Mouse (Mus musculus) left cerebral cortex, postnatal 14 days (tissue): ENCODE measurements around the gene Gm20388. TPM values are rescaled to one million over a fixed set of nuclear protein-coding genes. Genes with fewer than 3 reads are reported as not detected.
A peak's percentile ranks its signal among the peaks of the same experiment; 100 is the strongest.

Source experiments
- DNase-seq, 2 experiments: peaks; one replicate each; pipeline ENCODE4 v3.0.0; 2021 to 2022; ENCODE audit warnings: low spot score in 2 of 2, mixed read lengths in 1 of 2
- intact Hi-C: fragments of 180-260 bp; cut with DNase I; formaldehyde crosslinking; loops from one replicate; pipeline ENCODE4 v1.15.1; 2025
- total RNA-seq, 2 experiments: library from RNA; stranded (reverse); gene quantifications; 2 replicates each; pipeline ENCODE4 v1.2.3; 2021

Gene Gm20388
- total RNA-seq, 2 experiments from 2014 or later: 2.8 to 7.3 TPM

DNA sequence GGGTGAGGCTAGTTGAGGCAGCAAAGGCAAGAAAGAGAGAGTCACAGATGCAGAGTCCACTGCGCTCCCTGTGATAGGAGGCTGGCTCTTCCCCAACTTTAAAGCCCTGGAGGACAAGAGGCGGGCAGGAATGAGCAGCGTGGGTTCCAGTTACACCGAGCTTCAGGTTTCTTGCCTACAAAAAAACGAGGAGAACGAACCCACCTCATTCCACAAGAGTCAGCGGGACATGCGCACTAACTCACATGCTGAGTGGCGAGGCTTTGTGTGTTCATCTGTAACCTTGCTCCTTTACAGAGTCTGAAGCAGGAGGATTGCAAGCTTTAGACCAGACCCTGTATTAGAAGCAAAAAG is 2748.1 kb downstream of the Gm20388 start:
- no peak for DNase-seq
- intact Hi-C loops: no loop called here

DNA sequence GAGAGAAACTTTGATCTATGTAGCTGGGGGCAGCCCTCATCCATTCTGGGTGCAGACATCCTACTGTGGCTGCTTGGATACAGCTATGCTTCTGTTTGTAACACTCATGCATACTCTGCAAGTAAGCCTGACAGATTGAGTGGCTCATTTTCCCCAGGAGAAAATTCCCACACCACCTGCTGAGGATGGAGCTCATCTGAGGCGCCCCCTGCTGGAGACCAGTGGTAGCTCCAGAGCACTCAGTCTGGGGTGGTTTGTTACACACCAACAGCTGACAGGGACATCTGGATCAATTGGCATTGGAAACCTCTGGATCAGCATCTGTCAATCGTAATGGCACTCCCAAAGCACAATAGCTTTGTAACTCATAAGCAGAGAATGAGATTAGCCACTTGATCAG is 2749.4 kb downstream of the Gm20388 start:
- DNase-seq: no peak
- intact Hi-C loops: no loop called here

DNA sequence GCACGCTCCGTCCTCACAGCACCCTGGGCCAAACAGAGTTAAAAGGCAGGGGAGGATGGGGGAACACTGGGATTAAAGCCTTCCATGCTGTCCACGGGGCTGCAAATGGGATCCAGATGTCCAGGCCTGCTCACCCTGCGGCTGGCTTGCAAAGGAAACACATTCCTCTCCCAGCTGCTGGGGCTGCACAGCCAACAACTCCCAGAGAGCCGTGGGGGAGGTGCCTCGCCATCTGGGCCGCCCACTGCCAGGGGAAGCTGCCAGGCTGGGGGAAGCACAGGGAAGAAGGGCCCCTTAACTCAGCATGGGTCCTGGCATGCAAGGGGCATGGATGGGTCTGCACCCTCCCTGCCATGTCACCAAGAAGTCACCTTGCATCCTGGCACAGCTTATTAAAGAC is 2750.5 kb downstream of the Gm20388 start:
- intact Hi-C loops: no loop called here
- peak; percentile 79 to 81 for DNase-seq

DNA sequence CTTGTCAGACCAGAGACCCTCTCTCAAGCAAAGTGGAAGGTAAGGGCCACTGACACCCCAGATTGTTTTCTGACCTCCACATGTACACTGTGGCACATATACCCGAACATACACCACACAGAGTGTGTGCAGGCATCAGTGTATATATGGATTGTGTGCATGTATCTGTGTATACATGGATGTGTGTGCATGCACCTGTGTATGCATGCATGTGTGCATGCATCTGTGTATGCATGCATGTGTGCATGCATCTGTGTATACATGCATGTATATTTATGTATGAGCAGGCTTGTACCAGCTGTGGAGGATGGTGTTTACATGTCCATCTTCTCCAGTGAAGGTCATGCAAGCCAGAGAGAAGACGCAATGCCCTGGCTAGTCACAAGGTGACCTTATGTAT is 2751.3 kb downstream of the Gm20388 start:
- intact Hi-C loops: no loop called here
- DNase-seq: no peak

DNA sequence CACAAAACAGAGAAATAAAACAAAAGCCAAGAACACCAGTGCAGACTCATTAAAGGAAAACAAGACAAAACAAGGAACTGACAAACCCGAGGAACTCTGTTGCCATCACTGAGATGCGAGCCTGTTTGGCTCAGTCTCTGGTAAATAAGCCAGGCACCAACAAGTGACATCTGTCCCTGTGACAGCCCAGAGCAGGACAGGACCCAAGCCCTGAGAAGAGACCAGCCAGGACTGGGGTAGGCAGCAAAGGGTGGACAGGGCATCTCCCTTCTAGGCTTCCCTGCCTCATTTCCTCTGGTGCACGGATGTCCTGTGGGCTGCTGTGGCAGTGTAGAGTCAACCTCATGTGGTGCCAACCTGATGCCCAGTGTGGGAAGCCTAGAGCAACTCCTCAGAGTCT is 2752.5 kb downstream of the Gm20388 start:
- intact Hi-C loops: no loop called here
- no peak for DNase-seq

DNA sequence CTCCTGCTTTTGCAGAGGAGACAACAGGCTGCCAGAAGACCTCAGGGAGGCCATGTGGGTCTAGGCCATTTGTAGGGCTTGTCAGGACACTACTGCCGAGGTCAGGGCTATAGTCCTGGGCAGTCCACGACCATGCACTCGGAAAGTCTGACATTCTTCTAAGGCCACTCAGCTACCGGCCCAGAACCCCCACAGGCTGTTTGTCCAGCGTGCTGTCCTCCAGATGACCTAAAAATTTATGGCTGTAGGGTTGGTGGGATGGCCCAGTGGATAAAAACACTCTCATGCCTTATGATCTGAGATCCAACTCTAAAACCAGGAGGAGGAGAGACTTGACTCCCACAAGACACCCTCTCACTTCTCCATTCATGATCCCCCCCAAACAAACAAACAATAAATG is 2753.0 kb downstream of the Gm20388 start:
- DNase-seq: no peak
- intact Hi-C loops: no loop called here

DNA sequence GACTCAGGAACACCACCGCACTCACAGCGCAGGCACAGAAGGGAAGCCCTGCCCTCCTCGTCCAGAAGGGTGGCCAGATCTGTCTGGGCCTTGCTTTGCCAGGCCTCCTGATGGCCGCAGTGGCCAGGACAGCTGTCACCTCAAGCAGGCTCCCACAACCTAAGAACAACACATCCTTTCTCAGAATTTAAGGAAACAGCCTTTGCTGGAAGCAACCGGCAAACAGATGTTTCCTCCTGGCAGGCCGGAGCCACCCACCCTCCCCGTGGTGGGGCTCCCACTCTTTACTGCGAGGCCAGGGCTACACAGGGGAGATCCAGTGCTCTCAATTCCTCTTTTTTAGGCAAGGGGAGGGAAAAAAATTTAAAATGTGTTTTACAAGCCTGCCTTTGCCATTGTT is 2754.6 kb downstream of the Gm20388 start:
- intact Hi-C loops: no loop called here
- peak; percentile 36 to 52 for DNase-seq

DNA sequence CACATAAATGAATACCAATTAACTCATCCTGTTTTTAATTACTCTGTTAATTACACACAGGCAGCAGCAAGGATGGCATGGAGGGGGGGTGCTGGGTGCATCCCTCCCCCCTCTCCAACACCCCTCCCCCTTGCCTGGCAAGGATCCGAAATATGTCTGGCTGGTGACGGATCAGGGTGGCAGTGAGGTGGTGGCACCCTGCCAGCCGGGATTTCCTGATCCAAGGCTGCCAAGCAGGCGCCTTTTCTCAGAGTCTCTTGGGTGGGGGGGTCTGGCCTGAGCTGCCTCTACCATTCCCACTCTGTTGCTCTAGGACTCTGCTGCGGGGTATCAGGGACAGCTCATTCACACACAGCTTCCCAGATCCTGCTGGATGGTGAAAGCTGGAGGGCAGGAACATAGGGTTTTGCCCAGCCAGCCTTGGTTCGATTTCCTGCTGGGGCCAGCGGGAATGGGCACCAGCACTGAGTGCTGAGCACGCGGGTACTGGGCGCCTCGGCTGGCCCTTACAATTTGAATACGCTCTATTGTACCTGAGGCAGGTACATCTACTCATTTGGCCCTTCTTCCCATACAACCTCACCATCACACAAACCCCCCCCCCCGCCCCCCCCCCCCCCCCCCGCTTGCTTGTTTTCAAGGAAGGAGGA is 2755.2 kb downstream of the Gm20388 start:
- intact Hi-C loops: no loop called here

DNA sequence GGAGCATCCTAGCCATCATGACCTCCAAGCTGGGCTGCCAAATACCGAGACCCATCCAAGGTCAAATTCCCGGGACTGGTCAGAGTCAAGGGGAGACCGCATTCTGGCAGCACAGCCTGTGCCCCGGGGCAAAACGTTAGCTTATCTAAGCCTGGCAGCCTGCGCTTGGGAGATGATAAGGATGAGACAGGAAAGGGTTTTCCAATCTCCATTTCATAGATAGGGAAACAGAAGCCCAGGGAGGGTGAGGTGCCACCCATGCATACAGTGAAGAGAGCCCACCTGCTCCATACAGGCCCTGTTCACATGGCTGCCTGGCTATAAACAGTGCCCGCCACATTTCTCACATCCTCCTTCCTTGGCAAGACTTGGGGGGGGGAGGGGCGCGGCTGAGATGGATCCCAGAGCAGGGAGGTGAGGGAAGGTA is 2755.7 kb downstream of the Gm20388 start:
- no peak for DNase-seq
- intact Hi-C loops: no loop called here

More for the DNA sequence above, 2755.2 kb downstream of the Gm20388 start:
- DNase-seq: peak in 1 of 2 experiments; percentile 49

DNA sequence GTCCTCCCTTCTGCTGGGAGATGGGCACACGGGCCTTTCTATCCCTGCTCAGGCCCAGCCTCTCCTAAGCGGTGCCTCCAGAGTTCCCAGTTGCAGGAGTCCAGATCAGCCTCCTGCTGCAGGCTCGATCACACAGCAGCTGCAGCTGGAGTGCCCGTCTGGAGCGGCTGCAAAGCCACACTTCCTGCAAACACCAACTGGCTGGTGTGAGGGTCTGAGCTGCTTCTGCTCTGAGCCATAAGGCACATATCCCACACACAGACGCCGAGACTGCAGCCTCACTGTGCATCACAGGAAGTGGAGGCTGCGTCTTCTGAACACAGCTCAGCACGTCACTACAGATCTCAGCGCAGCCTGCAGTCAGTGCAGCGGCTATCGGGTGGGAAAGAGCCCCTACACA is 2756.2 kb downstream of the Gm20388 start:
- peak; percentile 65 to 74 for DNase-seq
- intact Hi-C loops: no loop called here

DNA sequence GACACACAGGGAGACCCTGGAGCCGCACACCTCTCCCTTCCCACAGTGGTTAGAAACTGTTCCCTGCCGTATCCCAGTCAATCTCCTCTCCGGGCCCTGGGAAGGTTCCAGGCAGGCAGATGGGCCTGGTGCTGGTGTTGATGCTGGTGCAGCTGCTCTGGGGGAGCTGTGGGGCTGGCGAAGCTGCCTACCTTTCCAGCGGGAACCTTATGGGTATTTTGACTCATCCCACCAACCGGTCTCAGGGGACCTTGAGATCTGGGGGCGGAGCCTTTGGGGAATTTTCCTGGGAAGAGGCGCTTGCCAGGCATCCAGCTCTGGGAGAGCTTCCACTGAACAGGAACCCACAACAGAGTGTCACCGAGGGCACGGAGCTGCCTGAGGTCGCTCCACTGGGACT is 2757.2 kb downstream of the Gm20388 start:
- intact Hi-C loops: no loop called here
- DNase-seq: peak in 1 of 2 experiments; percentile 47

DNA sequence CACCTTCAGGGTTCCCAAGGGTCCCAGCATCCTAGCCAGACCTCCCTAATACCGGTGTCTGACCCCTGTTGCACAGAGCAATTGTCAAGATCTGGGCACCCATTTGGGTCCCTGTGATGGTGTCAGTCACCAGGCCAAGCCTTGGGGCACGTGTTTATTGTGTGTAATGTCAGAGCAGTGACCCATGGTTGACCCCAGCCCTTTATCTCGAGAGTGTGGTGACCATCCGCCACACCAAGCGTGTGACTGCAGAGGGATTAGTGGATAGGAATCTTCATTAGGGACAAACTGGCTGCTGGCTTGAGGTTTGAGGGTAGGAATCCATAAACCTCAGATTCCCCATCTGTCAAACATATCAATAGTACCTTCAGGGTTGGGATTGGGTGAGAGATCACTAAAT is 2758.7 kb downstream of the Gm20388 start:
- intact Hi-C loops: no loop called here
- no peak for DNase-seq

DNA sequence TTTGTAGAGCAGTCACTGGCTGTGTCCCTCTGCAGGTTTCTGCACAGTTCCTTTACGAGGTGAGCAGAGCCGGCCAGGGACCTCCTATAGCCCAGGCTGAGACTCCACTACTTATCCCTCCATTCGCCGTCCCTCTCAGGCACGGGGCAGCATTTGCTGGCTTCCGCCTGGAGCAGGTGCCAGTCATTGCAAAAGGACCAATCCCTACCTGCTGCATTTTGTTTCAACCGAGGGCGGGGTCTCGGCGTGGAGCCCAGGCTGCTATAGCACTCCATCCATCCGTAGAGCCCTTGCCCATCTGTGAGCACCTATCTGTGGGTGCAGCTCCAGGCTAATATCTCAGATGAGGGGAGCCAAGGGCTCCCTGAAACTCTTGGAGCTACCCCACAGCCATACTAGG is 2759.4 kb downstream of the Gm20388 start:
- intact Hi-C loops: no loop called here

DNA sequence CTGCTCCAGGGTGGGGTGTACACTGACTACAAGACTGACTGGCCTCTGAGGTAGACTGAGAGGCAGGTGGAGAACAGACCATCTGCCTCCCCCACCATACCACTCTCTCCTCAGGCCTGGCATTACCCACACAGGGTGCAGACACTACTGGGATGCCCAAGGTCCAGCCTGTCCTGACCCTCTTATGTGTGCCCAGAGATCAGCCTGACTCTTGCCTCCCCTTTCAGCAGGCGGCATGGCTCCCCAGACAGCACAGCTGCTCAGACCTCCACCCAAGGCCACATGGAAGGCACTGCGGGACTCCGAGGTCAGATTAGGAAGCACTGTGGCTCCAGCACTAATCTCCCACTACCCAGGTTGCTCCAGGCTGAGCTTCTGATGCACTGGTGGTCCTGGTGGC is 2760.1 kb downstream of the Gm20388 start:
- intact Hi-C loops: no loop called here

More for the DNA sequence above, 2759.4 kb downstream of the Gm20388 start:
- no peak for DNase-seq

DNA sequence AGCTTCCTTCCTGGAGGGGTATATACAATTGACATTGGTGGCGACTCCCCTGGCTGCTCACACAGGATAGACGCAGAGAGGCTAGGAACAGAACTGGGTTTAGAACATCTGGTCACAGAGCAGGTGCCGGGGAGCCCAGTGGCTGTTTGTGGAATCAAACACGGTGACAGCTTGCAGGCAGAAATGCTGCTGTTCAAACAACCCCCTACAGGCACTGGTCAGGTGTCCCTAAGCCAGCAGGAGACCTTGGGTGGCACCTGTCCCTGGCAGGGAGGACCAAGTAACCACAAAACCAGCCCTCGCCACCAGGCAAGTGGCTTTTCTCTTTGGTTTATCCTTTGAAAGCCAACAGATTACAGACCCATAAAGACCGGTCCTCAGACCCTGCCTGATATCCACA is 2761.3 kb downstream of the Gm20388 start:
- intact Hi-C loops: no loop called here

More for the DNA sequence above, 2760.1 kb downstream of the Gm20388 start:
- no peak for DNase-seq

DNA sequence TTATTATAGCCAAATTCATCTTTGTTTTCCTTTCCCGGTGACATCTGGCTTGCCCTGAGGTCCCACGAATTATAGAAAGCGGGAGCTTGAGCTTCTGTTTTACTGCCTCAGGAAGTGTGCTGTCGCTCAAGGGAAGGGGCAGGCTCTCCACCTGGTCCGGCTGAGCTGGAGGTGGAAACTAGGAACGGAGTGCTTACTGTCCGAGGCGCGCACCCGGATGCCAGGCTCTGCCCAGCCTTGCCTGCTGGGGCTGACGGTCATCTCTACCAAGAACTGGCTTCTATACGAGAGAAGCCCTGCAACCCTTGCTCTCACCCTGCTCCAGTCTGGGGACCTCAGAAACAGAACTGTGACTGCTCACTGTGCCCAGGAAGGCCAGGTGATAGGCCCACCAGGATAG is 2763.3 kb downstream of the Gm20388 start:
- intact Hi-C loops: no loop called here
- no peak for DNase-seq

More for the DNA sequence above, 2761.3 kb downstream of the Gm20388 start:
- DNase-seq: no peak

DNA sequence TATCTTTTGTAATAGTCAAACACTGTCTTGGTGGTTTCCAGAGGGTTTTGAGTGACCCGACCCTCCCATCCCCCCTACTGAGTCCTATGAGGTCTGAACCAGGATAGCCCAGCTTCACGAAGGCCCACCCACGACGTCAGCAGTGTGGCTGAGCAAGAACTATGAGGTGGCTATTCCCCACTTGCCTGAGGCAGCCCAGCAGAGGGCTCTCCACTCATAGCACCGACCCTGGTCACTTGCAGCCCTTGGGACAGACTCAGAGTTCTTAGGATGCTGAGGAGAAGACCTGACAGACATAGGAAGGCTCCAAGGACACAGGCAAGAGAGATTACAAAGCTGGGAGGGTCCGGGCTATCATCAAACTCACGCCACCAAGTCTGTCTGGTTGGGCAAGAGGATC is 2764.4 kb downstream of the Gm20388 start:
- intact Hi-C loops: loop anchor here (5.0 kb wide), 1 partner anchor 102 kb away; the partner anchor contains the start of gene Acsf3
- no peak for DNase-seq

DNA sequence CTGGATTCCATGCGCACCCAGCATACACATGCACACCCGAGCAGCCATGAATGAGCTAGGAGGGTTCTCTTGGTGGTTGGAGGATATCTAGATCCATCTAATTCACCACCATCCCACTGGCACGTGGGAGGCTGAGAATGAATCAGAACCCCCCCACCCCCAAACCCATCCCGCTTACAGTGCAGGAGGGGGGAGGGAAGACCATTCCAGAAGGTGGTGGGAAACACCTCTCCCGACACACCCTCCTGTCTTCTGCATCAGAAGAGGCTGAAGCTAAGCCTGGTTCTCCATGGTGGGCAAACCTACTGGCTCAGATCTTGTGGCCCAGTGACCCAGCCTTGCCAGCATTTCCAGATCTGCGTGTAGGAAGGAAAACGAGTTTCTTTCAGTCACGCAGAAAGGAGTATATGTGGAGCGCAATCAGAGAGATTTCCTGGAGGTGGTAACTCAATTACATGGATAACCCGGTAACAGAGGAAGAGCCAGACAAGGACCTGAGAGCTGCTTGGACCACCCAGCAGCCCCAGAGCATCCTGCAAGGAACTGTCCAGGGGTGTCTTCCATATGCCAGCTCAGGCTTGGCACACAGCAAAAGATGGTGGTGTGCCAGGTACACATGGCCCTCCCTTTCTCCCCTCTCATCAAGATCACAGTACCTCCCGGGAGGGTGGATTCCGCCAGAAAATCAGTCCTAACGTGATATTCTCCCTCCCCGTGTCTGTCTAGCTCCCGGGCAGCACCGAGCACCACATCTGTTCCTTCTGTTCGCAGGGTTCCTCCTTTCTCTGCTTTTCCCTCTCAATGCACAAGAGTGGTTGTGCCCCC is 2765.2 kb downstream of the Gm20388 start:
- DNase-seq: peak in 1 of 2 experiments; percentile 31

DNA sequence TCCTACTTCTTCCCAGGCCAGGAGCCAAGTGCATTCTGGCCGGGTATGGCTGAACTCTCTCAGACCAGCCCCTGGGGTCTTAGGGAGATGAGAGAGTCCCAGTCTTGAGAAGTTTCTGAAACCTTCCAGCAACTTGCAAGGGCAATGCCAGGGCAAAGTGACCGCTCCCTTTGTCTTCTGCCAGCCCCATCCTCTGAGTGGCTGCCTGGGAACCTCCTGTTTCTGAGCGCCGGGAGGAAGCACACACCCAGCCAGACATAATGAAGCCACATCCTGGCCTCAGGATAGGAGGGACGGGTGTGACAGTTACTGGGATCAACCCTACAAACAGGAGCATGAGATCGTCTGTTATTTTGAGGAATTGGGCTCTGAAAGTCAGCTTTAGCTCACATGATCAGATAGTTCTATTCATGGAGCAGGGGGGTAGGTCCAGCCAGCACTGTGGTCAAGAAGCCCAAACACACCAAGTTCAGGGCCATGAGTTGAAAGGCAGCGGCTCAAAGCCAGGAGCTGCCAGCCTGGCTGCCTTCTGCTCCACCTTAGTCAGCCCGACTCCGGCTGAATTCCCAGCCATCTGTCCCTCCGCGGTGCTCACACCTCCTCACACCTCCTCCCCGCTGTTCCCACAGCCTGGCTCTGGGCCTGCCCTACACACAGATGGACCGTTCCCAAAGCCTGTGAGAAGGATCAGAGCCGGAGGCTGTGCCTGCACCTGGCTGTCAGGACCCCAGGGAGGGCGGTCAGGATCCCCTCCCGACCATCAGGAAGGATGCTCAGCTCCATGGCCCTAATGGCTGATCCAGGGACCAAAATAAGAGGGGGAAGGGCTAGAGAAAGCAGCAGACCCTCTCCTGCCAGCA is 2766.2 kb downstream of the Gm20388 start:
- peak; percentile 68 to 69 for DNase-seq
- intact Hi-C loops: loop anchor here (2.0 to 5.0 kb wide), 2 partner anchors 36 to 100 kb away; partner anchors contain the start of gene Acsf3

More for the DNA sequence above, 2765.2 kb downstream of the Gm20388 start:
- intact Hi-C loops: loop anchor here (2.0 to 5.0 kb wide), 2 partner anchors 35 to 101 kb away; partner anchors contain the start of gene Acsf3
